Mouse (Mus musculus) C2C12 (cell line): ENCODE measurements around the gene Nyap2. TPM values are rescaled to one million over a fixed set of nuclear protein-coding genes. Genes with fewer than 3 reads are reported as not detected.

Experiments used
- H3K27me3 ChIP-seq: one replicate; pipeline ENCODE4 v1.6.1; 2011; ENCODE audit not compliant: control insufficient read depth, insufficient read depth, insufficient read length
- H3K36me3 ChIP-seq: one replicate; pipeline ENCODE4 v1.6.1; 2011; ENCODE audit not compliant: control insufficient read depth, insufficient read depth
- H3K4me3 ChIP-seq: one replicate; pipeline ENCODE4 v1.5.1; 2011; ENCODE audit warnings: mild to moderate bottlenecking, control low read depth; ENCODE audit not compliant: poor library complexity, insufficient read depth, severe bottlenecking
- H3K79me2 ChIP-seq: one replicate; pipeline ENCODE4 v1.6.1; 2011; ENCODE audit not compliant: control insufficient read depth, insufficient read depth
- H3K79me3 ChIP-seq: one replicate; pipeline ENCODE4 v1.6.1; 2011; ENCODE audit warnings: low read depth, control low read depth
- H3ac ChIP-seq: one replicate; pipeline ENCODE3; 2011; ENCODE audit warnings: low read depth; ENCODE audit not compliant: control insufficient read depth, insufficient read length
- CEBPB ChIP-seq: IDR thresholded peaks from one replicate; pipeline ENCODE4 v1.6.1; 2011; ENCODE audit warnings: low read depth, mild to moderate bottlenecking, control low read depth, moderate library complexity
- CTCF ChIP-seq: IDR thresholded peaks from one replicate; pipeline ENCODE4 v1.5.1; 2011; ENCODE audit not compliant: control insufficient read depth, insufficient read depth, insufficient read length
- FOSL1 ChIP-seq: IDR thresholded peaks from one replicate; pipeline ENCODE4 v1.8.0; 2011; ENCODE audit warnings: mild to moderate bottlenecking, low read length; ENCODE audit not compliant: poor library complexity, insufficient read depth, severe bottlenecking
- MAX ChIP-seq: IDR thresholded peaks from one replicate; pipeline ENCODE4 v1.6.1; 2011; ENCODE audit warnings: mild to moderate bottlenecking, control low read depth
- MYOD1 ChIP-seq: IDR thresholded peaks from one replicate; pipeline ENCODE4 v1.6.1; 2011; ENCODE audit warnings: low read depth; ENCODE audit not compliant: control insufficient read depth, insufficient read length
- MYOG ChIP-seq: IDR thresholded peaks from one replicate; pipeline ENCODE4 v1.6.1; 2011; ENCODE audit not compliant: control insufficient read depth, insufficient read length; ENCODE audit errors: extremely low read depth
- USF1 ChIP-seq: IDR thresholded peaks from one replicate; pipeline ENCODE4 v1.6.1; 2011; ENCODE audit warnings: low read depth, mild to moderate bottlenecking, control low read depth, moderate library complexity
- polyA plus RNA-seq: library from polyadenylated mRNA; unstranded; fragments of >200 nt; fragmentation: generic; extraction: Trizol; gene quantifications from one replicate; pipeline ENCODE4 v1.2.1, GENCODE M21; 2012; ENCODE audit warnings: missing spikeins

The Nyap2 gene
- polyA plus RNA-seq, 1 experiment, result not detected

DNA sequence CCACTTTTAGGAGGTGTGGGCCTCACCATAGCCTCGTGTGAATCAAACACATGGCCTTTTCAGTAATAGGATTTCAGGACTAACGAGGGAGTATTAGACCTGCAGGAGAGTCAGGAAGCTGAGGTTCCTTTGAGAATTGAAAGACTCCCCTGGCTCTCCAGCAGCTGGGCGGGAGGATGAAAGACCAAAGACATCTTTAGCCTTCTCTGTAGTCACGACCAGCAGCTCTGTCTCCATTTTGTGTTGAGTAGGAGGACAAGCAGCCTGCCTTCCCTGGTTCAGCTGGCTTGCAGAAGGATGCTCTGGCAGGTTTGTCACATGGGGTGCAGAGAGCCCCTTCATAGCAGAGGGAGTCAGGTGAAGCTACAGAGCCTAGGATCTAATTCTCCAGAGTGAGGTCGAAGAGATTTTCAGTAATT, 240.3 kb downstream of the Nyap2 start:
- no peaks in the 10 kb centered on the region for H3K36me3 ChIP-seq
- H3K4me3 ChIP-seq, result no peak overlapping the region
- no peak overlapping the region for H3ac ChIP-seq
- H3K27me3 ChIP-seq, result no peaks in the 10 kb centered on the region
- no peaks in the 10 kb centered on the region for H3K79me2 ChIP-seq
- no peaks in the 10 kb centered on the region for H3K79me3 ChIP-seq
- TF ChIP-seq FOSL1 (no peak), MYOD1 (no peak), USF1 (no peak), MAX (no peak), CTCF (no peak), MYOG (no peak), CEBPB (no peak)

GRCm38 (mm10) chr1:81387722-81388121, 311.0 kb downstream of the Nyap2 start:
- no peaks in the 10 kb centered on the region for H3K36me3 ChIP-seq
- TF ChIP-seq CTCF (no peak), CEBPB (no peak), MYOG (no peak), USF1 (no peak), FOSL1 (no peak), MAX (no peak), MYOD1 (no peak)

More at GRCm38 (mm10) chr1:81387722-81388121, 311.0 kb downstream of the Nyap2 start:
- Histone ChIP-seq H3K79me2 (no peaks in the 10 kb centered on the region), H3K79me3 (no peaks in the 10 kb centered on the region), H3K27me3 (no peaks in the 10 kb centered on the region), H3K4me3 (no peak overlapping the region), H3ac (no peak overlapping the region)
